Comparison of ENCODE assay signal across 13 mouse cellular contexts in the genomic region with DNA sequence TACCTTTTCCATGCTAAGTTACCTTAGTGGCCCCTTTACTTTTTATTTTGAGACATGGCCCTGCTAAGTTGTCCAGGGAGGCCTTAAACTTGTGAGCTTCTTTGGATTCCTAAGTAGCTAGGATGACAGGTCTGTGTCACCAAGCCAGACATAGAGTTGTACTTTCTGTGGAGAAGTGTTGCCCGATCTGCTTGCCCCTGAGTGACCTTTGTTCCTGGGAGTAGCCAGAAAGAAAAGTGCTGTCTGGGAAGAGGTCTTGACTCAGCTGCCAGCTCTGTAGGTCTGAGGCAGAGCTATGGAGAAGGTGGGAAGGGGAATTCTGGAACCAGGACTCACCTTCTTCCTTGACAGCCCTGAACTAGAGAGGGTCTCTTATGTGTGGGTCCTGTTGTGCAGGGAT. TPM values are rescaled to one million over a fixed set of nuclear protein-coding genes. Genes with fewer than 3 reads are reported as not detected.
DNase-seq lines count a peak whose midpoint lies in the region; ATAC-seq and TF ChIP-seq lines count a peak whose summit lies in the region.
"Had no signal": no experiment of that assay in that cellular context is flagged by ENCODE, and none has a peak within 500 bp of the region (broad histone marks: within the 10 kb centered on the region; RNA-seq: fewer than 3 reads in every experiment).

No protein-coding gene starts in this region.

- no peaks in the 10 kb centered on the region for H3K36me3 ChIP-seq in heart, postnatal 0 days (replicated peaks; ENCODE audit: control insufficient read depth, insufficient read depth, low read length)
- peaks cover 11% of the 10 kb centered on the region for H3K36me3 ChIP-seq in megakaryocyte, embryonic 14.5 days (replicated peaks; ENCODE audit: low read length)
- 0 out of 2 replicates have a peak, but pooled peaks cover 3% of the 10 kb centered on the region for H3K36me3 ChIP-seq in intestine, postnatal 0 days (ENCODE audit: control insufficient read depth, insufficient read depth)
- no peaks in the 10 kb centered on the region for H3K36me3 ChIP-seq in liver, embryonic 13.5 days

- peaks cover 44% of the 10 kb centered on the region for H3K4me1 ChIP-seq in heart, postnatal 0 days (ENCODE audit: control insufficient read depth, insufficient read depth)
- peaks cover 83% of the 10 kb centered on the region for H3K4me1 ChIP-seq in megakaryocyte, embryonic 14.5 days
- H3K4me1 ChIP-seq in intestine, postnatal 0 days (replicated peaks; ENCODE audit: control insufficient read depth, insufficient read depth, low read length) = no peaks in the 10 kb centered on the region; the same call in none of the 2 replicates
- peaks cover 65% of the 10 kb centered on the region for H3K4me1 ChIP-seq in liver, embryonic 13.5 days (replicated peaks)

- H3K4me2 ChIP-seq in heart, postnatal 0 days (ENCODE audit: low read depth, low read length) = no peak overlapping the region
- H3K4me2 ChIP-seq in intestine, postnatal 0 days (replicated peaks; ENCODE audit: low read depth) = peak overlapping the region; percentile 24; the same call in 1 of the 2 replicates
- no peak overlapping the region for H3K4me2 ChIP-seq in liver, embryonic 13.5 days

- ATAC-seq in heart, postnatal 0 days (ENCODE audit: insufficient read depth, low read depth) = no peak
- ATAC-seq in megakaryocyte, adult 5-6 weeks (ENCODE audit: poor library complexity, severe bottlenecking) = no peak
- no peak for ATAC-seq in intestine, postnatal 0 days
- no peak for ATAC-seq in liver, embryonic 13.5 days (ENCODE audit: low read depth)

- TF ChIP-seq EP300 in heart, postnatal 0 days (IDR thresholded peaks at IDR 0.05; ENCODE audit: low read depth) = no peak

- 27% methylated on average over 1 of the region's 1 CpGs for WGBS in heart, postnatal 0 days
- WGBS in intestine, postnatal 0 days = 10% methylated on average over 1 of the region's 1 CpGs
- 45% methylated on average over 1 of the region's 1 CpGs for WGBS in liver, embryonic 13.5 days (ENCODE audit: insufficient replicate concordance)

- no peak overlapping the region for H3K9ac ChIP-seq in heart, postnatal 0 days (replicated peaks; ENCODE audit: low read depth, low read length)
- H3K9ac ChIP-seq in intestine, postnatal 0 days (ENCODE audit: low read depth, low read length) = no peak overlapping the region
- peak overlapping the region; percentile 1; the same call in 1 of the 2 replicates for H3K9ac ChIP-seq in liver, embryonic 13.5 days

- H3K27ac ChIP-seq in heart, postnatal 0 days (ENCODE audit: low read depth) = peak overlapping the region; percentile 23
- peak overlapping the region; percentile 62 for H3K27ac ChIP-seq in intestine, postnatal 0 days (ENCODE audit: low read depth, low read length)
- 0 out of 2 replicates have a peak overlapping the region, but pooled peaks have one; percentile 25 for H3K27ac ChIP-seq in liver, embryonic 13.5 days

- DNase-seq in heart, postnatal 0 days (ENCODE audit: low spot score) = no peak
- no peak for DNase-seq in heart, adult 8-10 months (ENCODE audit: low spot score)
- no peak for DNase-seq in liver, embryonic 13.5 days
- DNase-seq in thymus, postnatal 4 days = no peak
- no peak for DNase-seq in gastrocnemius, postnatal 4 days (ENCODE audit: low spot score in 2 of 2)
- DNase-seq: cerebellum, postnatal 14 days; right cerebral cortex, postnatal 4 days had no signal

- no peaks in the 10 kb centered on the region for H3K27me3 ChIP-seq in heart, postnatal 0 days (ENCODE audit: control insufficient read depth, insufficient read depth, low read length)
- no peaks in the 10 kb centered on the region for H3K27me3 ChIP-seq in megakaryocyte, embryonic 14.5 days (replicated peaks)
- no peaks in the 10 kb centered on the region for H3K27me3 ChIP-seq in intestine, postnatal 0 days (replicated peaks; ENCODE audit: control insufficient read depth, insufficient read depth, low read length)
- no peaks in the 10 kb centered on the region for H3K27me3 ChIP-seq in liver, embryonic 13.5 days
- H3K27me3 ChIP-seq: CH12.LX had no signal

- no peak overlapping the region for H3K4me3 ChIP-seq in heart, postnatal 0 days (ENCODE audit: low read depth, low read length)
- H3K4me3 ChIP-seq in megakaryocyte, embryonic 14.5 days (replicated peaks) = peak overlapping the region; percentile 62
- H3K4me3 ChIP-seq in intestine, postnatal 0 days (ENCODE audit: low read depth, low read length) = no peak overlapping the region
- H3K4me3 ChIP-seq in liver, embryonic 13.5 days (replicated peaks) = no peak overlapping the region

- H3K9me3 ChIP-seq in heart, postnatal 0 days (replicated peaks; ENCODE audit: control insufficient read depth, low read length) = no peaks in the 10 kb centered on the region
- H3K9me3 ChIP-seq in megakaryocyte, embryonic 14.5 days = no peaks in the 10 kb centered on the region
- H3K9me3 ChIP-seq in intestine, postnatal 0 days (ENCODE audit: control insufficient read depth) = no peaks in the 10 kb centered on the region
- no peaks in the 10 kb centered on the region for H3K9me3 ChIP-seq in liver, embryonic 13.5 days (replicated peaks)

- no peak for TF ChIP-seq CTCF in heart, postnatal 0 days (IDR thresholded peaks at IDR 0.05; ENCODE audit: low read depth)
- TF ChIP-seq CTCF in intestine, postnatal 0 days (IDR thresholded peaks at IDR 0.05; ENCODE audit: low read depth) = no peak

RNA-seq across cellular contexts. Expression of a gene that starts 2.5 kb away (rescaled TPM):
- 11.7 and 15.3 TPM in 2 replicates for total RNA-seq in heart, postnatal 0 days (2014; rRNA removed; ENCODE audit: low replicate concordance)
- polyA plus RNA-seq in heart, postnatal 0 days (2015; fragmentation: Nextera tagmentation; extraction: Ambion mirVana) = 2.3 and 2.4 TPM in 2 replicates
- 10 to 100 TPM in 1 of 4 experiments, 1 to 10 TPM in 3; 6.7 to 10.0 (median 9.2) TPM for total RNA-seq in heart, adult 8-10 months (2022)
- polyA plus RNA-seq in megakaryocyte, embryonic 14.5 days (2012; ENCODE audit: insufficient read depth, low replicate concordance) = 35.9 and 36.0 TPM in 2 replicates
- total RNA-seq in megakaryocyte, adult 5-6 weeks (2015) = 9.9 and 10.6 TPM in 2 replicates
- total RNA-seq in megakaryocyte, adult 5-6 weeks (2017) = 4.2 and 5.3 TPM in 2 replicates
- polyA plus RNA-seq in intestine, postnatal 0 days (2015; fragmentation: Nextera tagmentation; extraction: Ambion mirVana) = 3.1 and 3.3 TPM in 2 replicates
- 2.4 and 2.7 TPM in 2 replicates for polyA plus RNA-seq in liver, embryonic 13.5 days (2015; fragmentation: Nextera tagmentation; extraction: Ambion mirVana)
- total RNA-seq in gastrocnemius, postnatal 4 days (2021) = 10 to 100 TPM; 10.1 to 11.7 TPM

RNA-seq across cellular contexts. Expression of a gene that starts 4.2 kb away (rescaled TPM):
- total RNA-seq in heart, postnatal 0 days (2014; rRNA removed; ENCODE audit: low replicate concordance) = 1.3 and 3.8 TPM in 2 replicates
- 1.0 and 1.7 TPM in 2 replicates for polyA plus RNA-seq in heart, postnatal 0 days (2015; fragmentation: Nextera tagmentation; extraction: Ambion mirVana)
- total RNA-seq in heart, adult 8-10 months (2022) = 1 to 10 TPM; 4.6 to 7.5 (median 5.4) TPM
- not detected in 2 replicates for polyA plus RNA-seq in megakaryocyte, embryonic 14.5 days (2012; ENCODE audit: insufficient read depth, low replicate concordance)
- 1.0 and 1.4 TPM in 2 replicates for total RNA-seq in megakaryocyte, adult 5-6 weeks (2015)
- total RNA-seq in megakaryocyte, adult 5-6 weeks (2017) = 1.7 and 2.4 TPM in 2 replicates
- 1.0 and 1.1 TPM in 2 replicates for polyA plus RNA-seq in intestine, postnatal 0 days (2015; fragmentation: Nextera tagmentation; extraction: Ambion mirVana)
- 0.12 and 0.14 TPM in 2 replicates for polyA plus RNA-seq in liver, embryonic 13.5 days (2015; fragmentation: Nextera tagmentation; extraction: Ambion mirVana)
- total RNA-seq in gastrocnemius, postnatal 4 days (2021) = 1 to 10 TPM; 2.5 to 3.2 TPM
- polyA plus RNA-seq: liver, adult 2 months had no signal

RNA-seq across cellular contexts. Expression of a gene that starts 24.4 kb away (rescaled TPM):
- total RNA-seq in heart, postnatal 0 days (2014; rRNA removed; ENCODE audit: low replicate concordance) = not detected in 2 replicates
- not detected in 2 replicates for polyA plus RNA-seq in heart, postnatal 0 days (2015; fragmentation: Nextera tagmentation; extraction: Ambion mirVana)
- total RNA-seq in heart, adult 8-10 months (2022) = not detected
- 0.31 TPM in 1 of 2 replicates, not detected in the other for polyA plus RNA-seq in megakaryocyte, embryonic 14.5 days (2012; ENCODE audit: insufficient read depth, low replicate concordance)
- total RNA-seq in megakaryocyte, adult 5-6 weeks (2015) = not detected in 2 replicates
- not detected in 2 replicates for total RNA-seq in megakaryocyte, adult 5-6 weeks (2017)
- 0.42 TPM in 1 of 2 replicates, not detected in the other for polyA plus RNA-seq in intestine, postnatal 0 days (2015; fragmentation: Nextera tagmentation; extraction: Ambion mirVana)
- polyA plus RNA-seq in liver, embryonic 13.5 days (2015; fragmentation: Nextera tagmentation; extraction: Ambion mirVana) = not detected in 2 replicates
- total RNA-seq in gastrocnemius, postnatal 4 days (2021) = not detected
- total RNA-seq: CH12.LX; liver, adult 2 months had no signal
- polyA plus RNA-seq: gonadal fat pad, adult 2 months; liver, adult 2 months had no signal

RNA-seq across cellular contexts. Expression of a gene that starts 26.8 kb away (rescaled TPM):
- 3.9 and 5.6 TPM in 2 replicates for total RNA-seq in heart, postnatal 0 days (2014; rRNA removed; ENCODE audit: low replicate concordance)
- 2.6 and 3.6 TPM in 2 replicates for polyA plus RNA-seq in heart, postnatal 0 days (2015; fragmentation: Nextera tagmentation; extraction: Ambion mirVana)
- 1 to 10 TPM; 2.7 to 4.5 (median 3.1) TPM for total RNA-seq in heart, adult 8-10 months (2022)
- polyA plus RNA-seq in megakaryocyte, embryonic 14.5 days (2012; ENCODE audit: insufficient read depth, low replicate concordance) = 7.7 and 7.9 TPM in 2 replicates
- 1.5 and 2.2 TPM in 2 replicates for total RNA-seq in megakaryocyte, adult 5-6 weeks (2015)
- 0.12 and 0.73 TPM in 2 replicates for total RNA-seq in megakaryocyte, adult 5-6 weeks (2017)
- polyA plus RNA-seq in intestine, postnatal 0 days (2015; fragmentation: Nextera tagmentation; extraction: Ambion mirVana) = 0.29 and 0.31 TPM in 2 replicates
- polyA plus RNA-seq in liver, embryonic 13.5 days (2015; fragmentation: Nextera tagmentation; extraction: Ambion mirVana) = 0.72 and 1.1 TPM in 2 replicates
- 1 to 10 TPM in 1 of 2 experiments, under 1 TPM in 1; 0.93 to 1.4 TPM for total RNA-seq in gastrocnemius, postnatal 4 days (2021)

RNA-seq across cellular contexts. Expression of a gene that starts 35.4 kb away (rescaled TPM):
- total RNA-seq in heart, postnatal 0 days (2014; rRNA removed; ENCODE audit: low replicate concordance) = 16.1 and 29.3 TPM in 2 replicates
- polyA plus RNA-seq in heart, postnatal 0 days (2015; fragmentation: Nextera tagmentation; extraction: Ambion mirVana) = 2.9 and 3.3 TPM in 2 replicates
- total RNA-seq in heart, adult 8-10 months (2022) = 1 to 10 TPM; 6.3 to 8.2 (median 8.0) TPM
- 28.7 and 79.3 TPM in 2 replicates for polyA plus RNA-seq in megakaryocyte, embryonic 14.5 days (2012; ENCODE audit: insufficient read depth, low replicate concordance)
- 11.3 and 13.6 TPM in 2 replicates for total RNA-seq in megakaryocyte, adult 5-6 weeks (2015)
- 14.8 and 16.4 TPM in 2 replicates for total RNA-seq in megakaryocyte, adult 5-6 weeks (2017)
- 8.6 and 10.4 TPM in 2 replicates for polyA plus RNA-seq in intestine, postnatal 0 days (2015; fragmentation: Nextera tagmentation; extraction: Ambion mirVana)
- 3.7 and 4.3 TPM in 2 replicates for polyA plus RNA-seq in liver, embryonic 13.5 days (2015; fragmentation: Nextera tagmentation; extraction: Ambion mirVana)
- 10 to 100 TPM; 15.6 to 17.5 TPM for total RNA-seq in gastrocnemius, postnatal 4 days (2021)
